Mouse (Mus musculus): ENCODE results near the gene Pde4c. TPM values are rescaled to one million over a fixed set of nuclear protein-coding genes. Genes with fewer than 3 reads are reported as not detected.

The Pde4c gene
- total and polyA plus RNA-seq, 2 experiments from 2014 or later, result 0.26 to 0.31 TPM

DNA sequence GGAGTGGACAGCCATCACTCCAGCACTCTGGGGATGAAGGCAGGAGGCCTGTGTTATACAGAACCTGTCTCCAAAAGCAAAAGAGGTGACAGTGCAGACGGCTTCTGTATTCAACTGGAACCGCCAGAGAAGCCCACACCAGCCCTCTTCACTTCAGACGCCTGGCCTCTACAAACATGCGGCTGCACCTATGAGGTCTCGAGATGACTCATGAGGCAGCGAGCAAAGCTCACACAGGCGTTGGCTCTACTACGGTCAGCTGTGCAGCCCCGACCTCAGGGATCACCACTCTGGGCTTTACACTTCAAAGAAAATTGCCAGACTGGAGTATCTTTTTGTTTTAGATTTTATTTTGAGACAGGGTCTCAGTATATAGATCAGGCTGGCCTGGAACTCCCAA lies 49.4 kb downstream of the Pde4c start:
- no peak for DNase-seq (ENCODE audit: low spot score)
- Histone ChIP-seq H3K4me1 (ENCODE audit: insufficient read depth, low read length) (peaks cover 26% of the 10 kb centered on the region), H3K4me3 (ENCODE audit: low read length) (no peak overlapping the region), H3K27ac (0 out of 2 replicates have a peak overlapping the region, but pooled peaks have one; percentile 64), H3K4me2 (ENCODE audit: low read depth, low read length) (no peak overlapping the region), H3K9ac (replicated peaks; ENCODE audit: low read length) (no peak overlapping the region), H3K27me3 (ENCODE audit: insufficient read depth, low read length) (no peaks in the 10 kb centered on the region), H3K36me3 (ENCODE audit: insufficient read depth, low read length) (peaks cover 41% of the 10 kb centered on the region), H3K9me3 (ENCODE audit: low read length) (no peaks in the 10 kb centered on the region)
- 90% methylated on average over 9 of the region's 9 CpGs for WGBS
- TF ChIP-seq CTCF (IDR thresholded peaks at IDR 0.05; ENCODE audit: low read depth), result no peak
- no peak for ATAC-seq

DNA sequence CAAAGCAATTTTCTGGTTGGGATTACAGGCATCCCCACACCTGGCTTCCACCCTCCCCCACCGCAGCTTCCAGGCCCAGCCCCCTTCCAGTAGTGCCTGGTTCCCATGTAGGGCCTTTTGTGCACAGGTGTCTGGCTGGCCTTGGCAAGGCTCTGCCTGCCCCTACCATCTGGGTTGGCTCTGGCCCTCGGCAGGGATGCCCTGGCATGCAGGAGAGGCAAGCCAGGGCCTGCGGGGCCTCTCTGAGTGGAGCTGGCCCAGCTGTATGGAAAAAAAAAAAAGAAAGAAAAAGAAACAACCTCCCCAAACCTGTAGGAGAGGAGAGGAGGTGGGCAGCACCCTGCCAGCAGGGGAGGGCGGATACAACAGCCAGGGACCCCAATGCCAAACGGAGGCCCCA lies 49.9 kb downstream of the Pde4c start:
- TF ChIP-seq CTCF (IDR thresholded peaks at IDR 0.05; ENCODE audit: low read depth), result peak; percentile 8; the same call in 1 of the 2 replicates
- Histone ChIP-seq H3K9me3 (ENCODE audit: low read length) (no peaks in the 10 kb centered on the region), H3K4me1 (ENCODE audit: insufficient read depth, low read length) (peaks cover 27% of the 10 kb centered on the region), H3K4me2 (ENCODE audit: low read depth, low read length) (peak overlapping the region; percentile 33; the same call in 1 of the 2 replicates), H3K27me3 (ENCODE audit: insufficient read depth, low read length) (no peaks in the 10 kb centered on the region), H3K27ac (peak overlapping the region; percentile 64), H3K4me3 (ENCODE audit: low read length) (no peak overlapping the region), H3K9ac (replicated peaks; ENCODE audit: low read length) (peak overlapping the region; percentile 96), H3K36me3 (ENCODE audit: insufficient read depth, low read length) (peaks cover 36% of the 10 kb centered on the region)
- DNase-seq (ENCODE audit: low spot score) (peak; percentile 55), ATAC-seq (no peak)
- WGBS, result 48% methylated on average over 5 of the region's 5 CpGs

DNA sequence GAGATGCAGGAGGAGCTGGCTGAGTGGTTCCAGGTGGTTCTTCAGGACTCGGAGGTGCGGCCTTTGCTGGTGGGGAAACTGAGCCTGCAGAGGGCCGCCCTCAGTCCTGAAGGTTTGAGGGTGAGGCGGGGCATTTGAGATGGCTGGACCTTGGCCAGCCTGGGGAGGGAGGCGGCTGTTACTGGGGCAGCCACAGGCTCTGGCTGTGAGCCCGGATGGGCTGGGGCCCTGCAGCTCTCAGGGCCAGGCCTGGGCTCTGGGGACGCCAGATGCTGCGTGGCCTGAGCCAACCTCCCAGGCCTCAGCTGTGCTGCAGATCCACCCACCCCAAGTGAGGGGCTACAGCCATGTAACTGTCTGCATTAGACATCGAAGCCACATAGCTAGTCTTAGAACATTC lies 50.3 kb downstream of the Pde4c start:
- H3K27ac ChIP-seq, result peak overlapping the region; percentile 64
- 32% methylated on average over 9 of the region's 9 CpGs for WGBS
- peak overlapping the region; percentile 96 for H3K9ac ChIP-seq (replicated peaks; ENCODE audit: low read length)
- peak; percentile 92 for DNase-seq (ENCODE audit: low spot score)
- 0 out of 2 replicates have a peak, but pooled peaks have one; percentile 8 for ATAC-seq
- H3K9me3 ChIP-seq (ENCODE audit: low read length), result no peaks in the 10 kb centered on the region
- TF ChIP-seq CTCF (IDR thresholded peaks at IDR 0.05; ENCODE audit: low read depth), result no peak
- peaks cover 32% of the 10 kb centered on the region for H3K36me3 ChIP-seq (ENCODE audit: insufficient read depth, low read length)
- no peak overlapping the region for H3K4me3 ChIP-seq (ENCODE audit: low read length)
- H3K27me3 ChIP-seq (ENCODE audit: insufficient read depth, low read length), result no peaks in the 10 kb centered on the region
- H3K4me1 ChIP-seq (ENCODE audit: insufficient read depth, low read length), result peaks cover 27% of the 10 kb centered on the region
- H3K4me2 ChIP-seq (ENCODE audit: low read depth, low read length), result peak overlapping the region; percentile 33; the same call in 1 of the 2 replicates

DNA sequence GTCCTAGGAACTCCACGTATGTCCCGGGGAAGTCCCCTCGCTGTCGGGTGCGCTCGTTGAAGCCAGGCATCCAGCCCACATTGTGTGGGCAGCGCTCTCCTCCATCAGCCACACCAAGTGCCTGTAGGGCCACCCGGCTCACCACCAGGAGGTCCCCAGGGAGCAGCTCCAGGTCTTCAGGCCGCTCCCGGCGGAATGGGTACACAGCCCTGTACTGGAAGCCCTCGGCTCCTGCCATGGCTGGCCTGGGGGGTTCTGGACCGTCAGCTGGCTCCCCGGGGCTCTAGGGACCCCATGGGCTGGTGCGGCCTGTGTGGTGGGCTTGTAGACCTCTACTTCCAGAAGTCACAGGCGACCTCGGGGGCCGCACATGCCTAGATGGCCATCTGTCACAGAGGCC lies 51.2 kb downstream of the Pde4c start:
- peaks cover 27% of the 10 kb centered on the region for H3K4me1 ChIP-seq (ENCODE audit: insufficient read depth, low read length)
- TF ChIP-seq CTCF (IDR thresholded peaks at IDR 0.05; ENCODE audit: low read depth), result no peak
- no peak for ATAC-seq

DNA sequence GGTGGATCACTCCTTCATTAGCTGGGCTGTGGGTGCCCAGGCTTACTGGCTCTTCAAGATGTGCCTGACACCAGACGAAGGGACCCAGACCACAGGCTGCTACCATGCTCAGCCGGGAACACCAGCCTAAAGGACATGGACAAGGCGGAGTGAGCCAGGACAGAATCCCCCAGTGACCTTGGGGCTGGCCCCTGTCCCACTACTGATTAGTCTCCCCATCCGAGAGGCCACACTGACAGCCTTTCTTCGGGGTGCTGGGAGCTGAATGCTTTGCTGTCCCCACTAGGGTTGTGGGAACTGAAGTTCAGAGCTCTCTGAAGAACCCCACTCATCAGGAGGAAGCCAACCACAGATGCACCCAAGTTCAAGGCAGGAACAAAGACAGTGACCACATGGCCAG lies 51.7 kb downstream of the Pde4c start:
- H3K9ac ChIP-seq (replicated peaks; ENCODE audit: low read length), result peak overlapping the region; percentile 96
- H3K27me3 ChIP-seq (ENCODE audit: insufficient read depth, low read length), result no peaks in the 10 kb centered on the region
- peak overlapping the region; percentile 76 for H3K4me3 ChIP-seq (ENCODE audit: low read length)
- H3K9me3 ChIP-seq (ENCODE audit: low read length), result no peaks in the 10 kb centered on the region
- peaks cover 27% of the 10 kb centered on the region for H3K4me1 ChIP-seq (ENCODE audit: insufficient read depth, low read length)
- H3K27ac ChIP-seq, result peak overlapping the region; percentile 96; the same call in 1 of the 2 replicates
- no peak for ATAC-seq
- H3K4me2 ChIP-seq (ENCODE audit: low read depth, low read length), result peak overlapping the region; percentile 87
- no peak for DNase-seq (ENCODE audit: low spot score)
- WGBS, result 69% methylated on average over 5 of the region's 5 CpGs
- peaks cover 28% of the 10 kb centered on the region for H3K36me3 ChIP-seq (ENCODE audit: insufficient read depth, low read length)
- TF ChIP-seq CTCF (IDR thresholded peaks at IDR 0.05; ENCODE audit: low read depth), result no peak

More for the DNA sequence above, 51.2 kb downstream of the Pde4c start:
- peak overlapping the region; percentile 96; the same call in 1 of the 2 replicates for H3K9ac ChIP-seq (replicated peaks; ENCODE audit: low read length)
- peak overlapping the region; percentile 87; the same call in 1 of the 2 replicates for H3K4me2 ChIP-seq (ENCODE audit: low read depth, low read length)
- no peak for DNase-seq (ENCODE audit: low spot score)
- WGBS, result 88% methylated on average over 18 of the region's 18 CpGs
- no peaks in the 10 kb centered on the region for H3K27me3 ChIP-seq (ENCODE audit: insufficient read depth, low read length)
- H3K36me3 ChIP-seq (ENCODE audit: insufficient read depth, low read length), result peaks cover 29% of the 10 kb centered on the region
- no peak overlapping the region; the same call in 1 of the 2 replicates for H3K4me3 ChIP-seq (ENCODE audit: low read length)
- peak overlapping the region; percentile 64; the same call in 1 of the 2 replicates for H3K27ac ChIP-seq
- H3K9me3 ChIP-seq (ENCODE audit: low read length), result no peaks in the 10 kb centered on the region

DNA sequence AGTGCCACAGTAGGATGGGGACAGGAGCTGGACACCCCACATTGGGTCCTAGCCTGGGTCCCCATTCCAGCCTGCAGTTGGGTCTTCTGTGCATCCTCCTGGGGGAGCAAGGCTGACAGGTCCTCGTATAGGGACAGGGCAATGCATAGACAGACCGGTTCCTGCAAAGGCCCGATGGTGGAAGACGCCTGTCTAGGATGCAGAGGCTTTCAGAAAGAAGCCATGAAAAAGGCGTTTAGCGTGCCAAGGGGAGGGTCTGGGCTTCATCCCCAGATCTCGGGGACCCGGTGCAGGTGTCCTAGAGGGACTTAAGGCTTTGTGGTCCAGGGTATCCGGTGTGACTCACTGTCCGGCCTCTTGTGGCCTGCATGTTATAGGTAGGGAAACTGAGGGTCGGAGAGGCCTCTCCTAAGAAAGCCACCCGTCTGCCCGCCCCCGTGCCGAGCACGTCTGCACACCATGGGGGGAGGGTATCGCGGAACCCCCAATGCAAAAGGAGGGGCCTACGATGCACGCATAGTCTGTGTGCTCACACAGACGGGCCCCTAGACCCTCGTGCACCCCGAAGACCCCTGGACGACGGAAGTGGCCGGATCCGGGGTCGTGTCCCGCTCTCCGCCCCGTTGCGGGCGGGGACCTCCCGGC lies 52.5 kb downstream of the Pde4c start:
- no peak for TF ChIP-seq CTCF (IDR thresholded peaks at IDR 0.05; ENCODE audit: low read depth)
- Histone ChIP-seq H3K9ac (replicated peaks; ENCODE audit: low read length) (peak overlapping the region; percentile 96), H3K4me1 (ENCODE audit: insufficient read depth, low read length) (peaks cover 27% of the 10 kb centered on the region), H3K27ac (peak overlapping the region; percentile 96), H3K4me3 (ENCODE audit: low read length) (peak overlapping the region; percentile 76), H3K27me3 (ENCODE audit: insufficient read depth, low read length) (no peaks in the 10 kb centered on the region), H3K4me2 (ENCODE audit: low read depth, low read length) (peak overlapping the region; percentile 87), H3K36me3 (ENCODE audit: insufficient read depth, low read length) (peaks cover 28% of the 10 kb centered on the region), H3K9me3 (ENCODE audit: low read length) (no peaks in the 10 kb centered on the region)
- WGBS, result 1% methylated on average over 34 of the region's 34 CpGs
- no peak for ATAC-seq
- peak; percentile 32 for DNase-seq (ENCODE audit: low spot score)
